Mouse (Mus musculus): ENCODE data around the gene A930033H14Rik. TPM values are rescaled to one million over a fixed set of nuclear protein-coding genes. Genes with fewer than 3 reads are reported as not detected.

Gene A930033H14Rik
- polyA plus RNA-seq (2012; ENCODE audit: insufficient read depth, low replicate concordance): 1.2 and 3.0 TPM in 2 replicates

DNA sequence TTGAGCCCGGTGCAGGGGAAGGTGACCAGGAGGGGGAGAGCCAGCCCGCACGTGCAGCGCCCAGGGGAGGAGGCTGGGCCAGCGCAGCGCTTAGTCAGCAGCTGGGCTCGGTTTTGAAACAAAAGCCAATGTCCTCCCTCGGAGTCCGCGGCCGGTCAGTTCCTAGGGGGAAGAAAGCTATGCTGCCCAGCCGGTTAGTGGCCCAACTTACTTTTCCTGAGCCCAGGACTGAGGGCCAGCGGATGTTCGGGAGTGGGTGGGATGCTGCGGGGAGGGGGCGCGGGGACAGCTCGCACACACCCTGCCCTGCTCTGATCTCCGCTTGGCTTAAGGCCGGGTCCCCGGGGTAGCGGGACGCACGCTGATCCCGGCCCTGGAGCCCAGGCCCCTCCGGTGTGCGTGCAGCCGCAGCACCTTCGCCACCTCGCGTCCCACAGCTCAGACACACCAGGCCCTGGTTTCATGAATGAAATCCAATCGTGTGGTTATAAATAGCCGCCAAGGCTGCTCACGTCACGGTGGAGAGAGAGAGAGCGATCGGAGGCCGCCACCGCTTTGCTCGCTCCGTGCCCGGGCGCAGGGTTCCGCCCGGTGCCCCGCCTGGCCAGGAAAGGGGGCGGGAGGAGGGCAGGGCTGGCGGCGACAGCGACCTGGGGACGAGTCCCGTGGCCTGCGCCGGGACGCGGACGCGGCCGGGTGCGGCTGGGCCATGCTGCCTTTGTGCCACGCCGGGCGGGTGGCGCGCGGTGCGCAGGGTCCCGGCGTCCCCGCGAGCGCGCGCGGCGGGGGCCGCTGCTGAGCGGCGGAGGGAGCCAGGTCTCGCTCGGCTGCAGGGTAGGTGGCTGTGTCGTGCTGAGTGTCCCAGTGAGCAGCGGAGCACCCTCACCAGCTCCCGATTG is at the start of gene A930033H14Rik:
Gene A930033H14Rik (minus strand): TSS at position 557 of the 899 bp plus-strand sequence.
- Histone ChIP-seq H3K4me1 (peaks cover 49% of the 10 kb centered on the region), H3K36me3 (replicated peaks; ENCODE audit: low read length) (peaks cover 39% of the 10 kb centered on the region), H3K9me3 (no peaks in the 10 kb centered on the region; the same call in 1 of the 2 replicates), H3K4me3 (replicated peaks) (peak within 1 kb of the TSS; percentile 99), H3K27me3 (replicated peaks) (peaks cover 11% of the 10 kb centered on the region)
- TF ChIP-seq FLI1 (IDR thresholded peaks at IDR 0.05; ENCODE audit: low read length): no peak
- TF ChIP-seq GATA1 (IDR thresholded peaks at IDR 0.05; ENCODE audit: borderline replicate concordance, low read length): no peak

DNA sequence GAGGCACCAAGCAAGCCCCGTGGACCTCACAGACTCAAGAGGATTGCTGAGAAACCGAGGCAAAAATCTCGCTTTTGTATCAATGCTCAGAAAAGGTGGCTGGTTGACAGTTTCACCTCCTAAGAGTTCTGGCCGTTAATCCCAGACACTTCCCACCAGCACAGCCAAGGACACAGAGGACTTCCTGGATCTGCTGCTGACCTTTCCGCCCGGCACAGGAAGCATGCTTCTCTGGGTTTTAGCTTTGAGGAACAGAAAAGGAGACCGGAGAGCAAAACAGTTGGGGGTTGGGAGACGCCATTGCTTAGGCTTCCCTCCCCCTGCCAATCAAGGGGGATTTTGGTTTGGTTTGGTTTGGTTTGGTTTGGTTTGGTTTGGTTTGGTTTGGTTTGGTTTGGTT is 47.0 kb upstream of the A930033H14Rik start:
- Histone ChIP-seq H3K4me1 (peaks cover 39% of the 10 kb centered on the region), H3K4me3 (replicated peaks) (no peak overlapping the region), H3K36me3 (replicated peaks; ENCODE audit: low read length) (peaks cover 51% of the 10 kb centered on the region), H3K9me3 (no peaks in the 10 kb centered on the region), H3K27me3 (replicated peaks) (no peaks in the 10 kb centered on the region)
- TF ChIP-seq GATA1 (IDR thresholded peaks at IDR 0.05; ENCODE audit: borderline replicate concordance, low read length): no peak
- no peak for TF ChIP-seq FLI1 (IDR thresholded peaks at IDR 0.05; ENCODE audit: low read length)

DNA sequence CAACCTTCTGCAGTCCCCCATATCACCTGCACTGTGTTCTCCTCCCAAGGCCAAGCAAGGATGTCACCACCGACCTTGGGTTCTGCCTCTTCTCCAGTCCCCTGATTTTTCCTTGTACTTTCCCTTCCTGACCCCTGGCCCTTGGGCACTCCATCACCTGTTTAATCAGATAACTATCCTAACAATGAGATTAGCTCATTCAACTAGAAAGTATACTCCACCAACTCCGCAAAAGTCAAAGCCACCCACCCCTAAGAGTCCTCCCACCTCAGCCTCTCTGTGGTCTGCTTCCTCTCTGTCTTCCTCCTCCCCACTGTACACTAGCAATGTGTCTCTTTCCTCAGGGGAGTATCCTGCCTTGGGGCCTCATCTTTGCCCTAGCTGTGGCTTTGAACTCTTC is 46.3 kb upstream of the A930033H14Rik start:
- Histone ChIP-seq H3K4me3 (replicated peaks) (no peak overlapping the region), H3K9me3 (no peaks in the 10 kb centered on the region), H3K27me3 (replicated peaks) (no peaks in the 10 kb centered on the region), H3K36me3 (replicated peaks; ENCODE audit: low read length) (peaks cover 56% of the 10 kb centered on the region), H3K4me1 (peaks cover 47% of the 10 kb centered on the region)
- TF ChIP-seq GATA1 (IDR thresholded peaks at IDR 0.05; ENCODE audit: borderline replicate concordance, low read length) (no peak), FLI1 (IDR thresholded peaks at IDR 0.05; ENCODE audit: low read length) (no peak)

DNA sequence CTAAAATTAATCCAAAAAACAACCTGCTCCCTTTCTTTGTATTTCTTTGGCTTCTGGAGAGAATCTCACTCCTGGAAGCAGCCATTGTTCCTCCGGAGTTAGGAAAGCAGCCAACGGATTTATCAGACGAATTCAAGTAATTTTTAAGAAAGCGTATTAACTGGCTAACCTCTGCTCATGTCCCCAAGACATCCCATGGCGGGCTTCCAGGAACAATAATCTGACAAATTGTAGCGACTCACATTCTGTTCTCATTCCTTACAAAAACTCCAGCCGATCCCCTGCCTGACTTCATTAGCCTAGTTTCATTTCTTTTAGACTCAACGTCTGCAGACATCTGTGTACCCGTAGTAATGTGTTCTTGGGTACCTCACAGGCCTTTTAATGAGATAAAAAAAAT is 45.7 kb upstream of the A930033H14Rik start:
- Histone ChIP-seq H3K4me1 (peaks cover 52% of the 10 kb centered on the region), H3K36me3 (replicated peaks; ENCODE audit: low read length) (peaks cover 58% of the 10 kb centered on the region), H3K27me3 (replicated peaks) (no peaks in the 10 kb centered on the region), H3K4me3 (replicated peaks) (no peak overlapping the region), H3K9me3 (no peaks in the 10 kb centered on the region)
- TF ChIP-seq FLI1 (IDR thresholded peaks at IDR 0.05; ENCODE audit: low read length) (no peak), GATA1 (IDR thresholded peaks at IDR 0.05; ENCODE audit: borderline replicate concordance, low read length) (no peak)

DNA sequence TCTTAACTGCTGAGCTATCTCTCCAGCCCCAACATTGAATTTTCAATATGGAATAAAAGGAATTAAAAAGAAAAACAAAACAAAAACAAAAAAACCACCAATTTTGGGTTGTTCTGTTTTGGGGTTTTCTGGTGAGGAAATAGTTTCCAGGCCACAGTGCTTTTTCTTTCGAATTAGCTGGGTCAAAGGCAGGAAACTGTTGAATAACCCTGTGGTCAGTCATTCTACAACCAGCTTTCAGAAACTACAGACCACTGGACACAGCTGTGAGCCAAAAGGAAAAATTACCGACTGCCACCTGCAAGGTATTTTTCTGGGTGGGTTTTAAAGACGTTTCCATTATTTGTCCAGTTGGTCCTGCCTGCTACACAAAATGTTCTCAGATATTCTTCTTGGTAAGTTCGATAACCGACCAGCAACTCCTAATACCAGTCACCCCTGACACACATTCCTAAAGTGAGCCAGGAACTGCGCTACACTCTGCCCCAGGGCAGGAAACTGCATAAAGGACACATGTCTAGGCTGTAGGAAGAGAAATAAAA is 44.8 kb upstream of the A930033H14Rik start:
- H3K27me3 ChIP-seq (replicated peaks): no peaks in the 10 kb centered on the region
- H3K9me3 ChIP-seq: no peaks in the 10 kb centered on the region
- H3K36me3 ChIP-seq (replicated peaks; ENCODE audit: low read length): peaks cover 65% of the 10 kb centered on the region
- H3K4me3 ChIP-seq (replicated peaks): no peak overlapping the region
- peaks cover 58% of the 10 kb centered on the region for H3K4me1 ChIP-seq
- TF ChIP-seq GATA1 (IDR thresholded peaks at IDR 0.05; ENCODE audit: borderline replicate concordance, low read length): no peak

DNA sequence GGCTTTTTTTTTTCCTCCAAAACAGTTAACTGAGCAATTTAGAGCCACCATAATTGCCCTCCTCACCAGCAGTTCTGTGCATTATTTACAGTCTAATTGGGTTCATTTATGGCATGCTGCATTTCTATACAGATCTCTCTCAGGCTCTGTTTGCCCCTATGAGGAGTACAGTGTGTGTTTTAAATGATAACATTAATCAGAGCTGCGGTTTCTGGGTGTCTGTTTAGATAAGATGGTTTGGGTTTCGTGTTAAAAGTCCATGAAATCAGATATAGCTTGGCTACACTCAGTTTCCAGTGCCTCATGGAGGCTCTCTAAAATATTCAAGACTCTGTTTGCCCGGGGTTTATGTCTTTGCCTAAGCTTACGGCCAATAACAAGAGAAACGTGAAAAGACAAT is 42.7 kb upstream of the A930033H14Rik start:
- H3K27me3 ChIP-seq (replicated peaks): no peaks in the 10 kb centered on the region
- no peaks in the 10 kb centered on the region for H3K9me3 ChIP-seq
- no peak overlapping the region for H3K4me3 ChIP-seq (replicated peaks)
- peaks cover 65% of the 10 kb centered on the region for H3K4me1 ChIP-seq
- peaks cover 65% of the 10 kb centered on the region for H3K36me3 ChIP-seq (replicated peaks; ENCODE audit: low read length)
- TF ChIP-seq GATA1 (IDR thresholded peaks at IDR 0.05; ENCODE audit: borderline replicate concordance, low read length) (no peak), FLI1 (IDR thresholded peaks at IDR 0.05; ENCODE audit: low read length) (no peak)

DNA sequence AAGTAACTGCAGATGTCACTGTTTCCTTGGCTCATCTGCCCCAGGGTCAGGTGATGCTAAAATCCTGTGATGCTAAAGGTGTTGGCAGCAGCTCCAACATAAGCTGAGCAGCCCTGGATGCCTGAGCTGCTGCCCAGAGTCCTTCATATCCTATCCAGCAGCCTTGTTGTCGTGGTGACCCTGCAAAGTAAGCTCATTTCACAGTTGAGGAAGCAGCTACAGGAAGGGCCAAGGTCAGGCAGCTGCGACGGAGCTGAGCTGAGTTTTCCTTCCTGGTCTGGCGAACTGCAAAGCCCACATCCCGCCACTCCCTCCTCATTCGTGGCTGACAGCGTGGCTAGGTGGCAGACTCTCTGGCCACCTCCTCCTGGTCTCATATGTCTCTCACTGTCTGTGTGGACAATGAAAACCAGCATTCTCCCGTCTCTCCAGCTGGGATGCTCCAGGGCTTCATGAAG is 41.5 kb upstream of the A930033H14Rik start:
- Histone ChIP-seq H3K36me3 (replicated peaks; ENCODE audit: low read length) (peaks cover 68% of the 10 kb centered on the region), H3K4me3 (replicated peaks) (peak overlapping the region; percentile 84), H3K27me3 (replicated peaks) (no peaks in the 10 kb centered on the region), H3K4me1 (peaks cover 59% of the 10 kb centered on the region), H3K9me3 (no peaks in the 10 kb centered on the region)
- TF ChIP-seq FLI1 (IDR thresholded peaks at IDR 0.05; ENCODE audit: low read length) (no peak), GATA1 (IDR thresholded peaks at IDR 0.05; ENCODE audit: borderline replicate concordance, low read length) (no peak)

DNA sequence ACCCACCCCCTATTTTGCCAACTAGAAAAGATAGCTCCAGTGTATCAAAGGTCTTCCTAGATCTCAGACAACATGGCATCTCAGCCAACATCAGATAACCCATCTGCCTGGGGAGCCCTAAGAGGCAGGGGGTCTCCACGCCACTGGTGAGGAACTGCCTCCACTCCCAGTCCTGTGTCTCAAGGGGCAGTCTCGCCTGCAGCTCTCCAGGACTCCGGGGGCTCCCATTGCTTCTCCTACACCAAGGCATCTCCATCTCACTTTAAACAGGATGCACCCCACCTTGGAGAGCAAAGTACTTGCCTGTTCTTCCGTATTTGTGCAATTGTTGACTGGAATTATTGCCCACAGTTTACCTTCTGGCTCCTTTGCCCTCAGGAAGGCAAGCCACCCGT is 40.8 kb upstream of the A930033H14Rik start:
- H3K4me1 ChIP-seq: peaks cover 52% of the 10 kb centered on the region
- H3K36me3 ChIP-seq (replicated peaks; ENCODE audit: low read length): peaks cover 68% of the 10 kb centered on the region
- H3K9me3 ChIP-seq: no peaks in the 10 kb centered on the region
- no peaks in the 10 kb centered on the region for H3K27me3 ChIP-seq (replicated peaks)
- H3K4me3 ChIP-seq (replicated peaks): no peak overlapping the region
- TF ChIP-seq GATA1 (IDR thresholded peaks at IDR 0.05; ENCODE audit: borderline replicate concordance, low read length): no peak
- TF ChIP-seq FLI1 (IDR thresholded peaks at IDR 0.05; ENCODE audit: low read length): no peak

DNA sequence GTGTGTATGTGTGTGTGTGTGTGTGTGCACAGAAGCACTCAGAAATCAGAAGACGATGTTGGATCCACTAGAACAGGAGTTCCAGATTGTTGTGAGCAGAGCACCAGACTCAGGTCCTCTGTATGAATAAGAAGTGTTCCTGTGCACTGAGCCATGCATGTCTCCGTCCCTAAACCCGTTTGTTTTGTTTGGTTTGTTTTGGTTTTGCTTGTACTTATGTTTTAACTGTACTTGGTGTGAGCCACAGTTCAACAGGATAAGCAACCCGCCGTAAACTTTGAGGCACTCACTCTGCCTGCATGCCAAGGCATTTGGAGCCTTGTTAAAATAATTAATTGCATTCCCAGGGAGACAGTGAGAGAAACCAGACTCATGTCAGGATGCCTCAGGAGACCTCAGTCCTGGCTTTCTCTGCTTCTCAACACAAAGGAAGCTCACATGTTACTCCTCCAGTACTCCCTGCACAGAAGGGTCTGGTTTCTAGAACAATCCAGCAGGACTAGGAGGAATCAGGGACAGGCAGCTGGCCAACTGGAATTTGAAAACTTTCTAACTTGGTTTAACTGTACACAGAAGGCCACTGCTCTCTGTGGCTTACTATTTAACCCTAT is 40.3 kb upstream of the A930033H14Rik start:
- Histone ChIP-seq H3K4me3 (replicated peaks) (no peak overlapping the region), H3K4me1 (peaks cover 51% of the 10 kb centered on the region), H3K9me3 (no peaks in the 10 kb centered on the region), H3K36me3 (replicated peaks; ENCODE audit: low read length) (peaks cover 73% of the 10 kb centered on the region), H3K27me3 (replicated peaks) (no peaks in the 10 kb centered on the region)
- no peak for TF ChIP-seq GATA1 (IDR thresholded peaks at IDR 0.05; ENCODE audit: borderline replicate concordance, low read length)
